Mouse (Mus musculus) liver, embryonic 14.5 days (tissue): ENCODE measurements at regions not wholly inside any gene's neighbourhood (a gene's known extent, or its start where the extent isn't known, plus 50 kb on each side); places are given as distances from the start of the nearest gene placed in this dataset.

Source experiments
- ATAC-seq: fragments of 200-750 bp; cut with Nextera tagmentation; 2 replicates; pipeline ENCODE4 v1.8.0; 2017; ENCODE audit warnings: moderate number of reproducible peaks, mild to moderate bottlenecking, moderate library complexity; ENCODE audit not compliant: insufficient read depth
- DNase-seq, 3 experiments: peaks; one replicate each; pipeline ENCODE4 v3.0.0-alpha.2; 2012 to 2013; ENCODE audit warnings: low read depth in 3 of 3, low spot score in 3 of 3
- H3K27ac ChIP-seq: fragments of 300-500 bp; sonication (generic); 2 replicates; pipeline ENCODE4 v1.5.1; 2014; ENCODE audit warnings: moderate library complexity, mild to moderate bottlenecking, control low read depth, inconsistent platforms
- H3K27me3 ChIP-seq: fragments of 300-500 bp; sonication (generic); 2 replicates; pipeline ENCODE4 v1.6.1; 2014; ENCODE audit warnings: mild to moderate bottlenecking, low read length, moderate library complexity; ENCODE audit not compliant: control insufficient read depth, insufficient read depth
- H3K36me3 ChIP-seq: fragments of 300-500 bp; sonication (generic); replicated peaks from 2 replicates; pipeline ENCODE4 v1.6.1; 2014; ENCODE audit warnings: low read depth; ENCODE audit not compliant: control insufficient read depth, insufficient read depth
- H3K4me1 ChIP-seq, 2 experiments: fragments of 200-500 bp in 1 of 2; fragments of 300-500 bp in 1 of 2; sonication (generic) in 1 of 2; replicated peaks; 2 replicates each; pipeline ENCODE4 v1.6.1; 2012 to 2014; ENCODE audit warnings: antibody characterized with exemption in 1 of 2, inconsistent platforms in 1 of 2, low read length in 1 of 2; ENCODE audit not compliant: control insufficient read depth in 2 of 2, insufficient read depth in 2 of 2
- H3K4me2 ChIP-seq: fragments of 300-500 bp; sonication (generic); 2 replicates; pipeline ENCODE4 v1.6.1; 2014; ENCODE audit warnings: low read depth, mild to moderate bottlenecking, control low read depth, moderate library complexity
- H3K4me3 ChIP-seq, 2 experiments: fragments of 200-500 bp in 1 of 2; fragments of 300-500 bp in 1 of 2; sonication (generic) in 1 of 2; 2 replicates each; pipeline ENCODE4 v1.5.1; 2012 to 2014; ENCODE audit warnings: low read depth in 2 of 2, low read length in 2 of 2, mild to moderate bottlenecking in 2 of 2, control low read depth in 1 of 2, inconsistent platforms in 1 of 2, moderate library complexity in 1 of 2; ENCODE audit not compliant: insufficient read depth in 1 of 2
- H3K9ac ChIP-seq: fragments of 300-500 bp; sonication (generic); replicated peaks from 2 replicates; pipeline ENCODE4 v1.6.1; 2014; ENCODE audit warnings: mild to moderate bottlenecking, control low read depth, moderate library complexity
- H3K9me3 ChIP-seq: fragments of 300-500 bp; sonication (generic); 2 replicates; pipeline ENCODE4 v1.6.1; 2016; ENCODE audit warnings: low read length, mixed read lengths; ENCODE audit not compliant: control insufficient read depth
- CTCF ChIP-seq: IDR thresholded peaks from 2 replicates; pipeline ENCODE4 v1.5.1; 2016; ENCODE audit warnings: antibody characterized with exemption, low read depth, control low read depth
- EP300 ChIP-seq: IDR thresholded peaks from 2 replicates; pipeline ENCODE4 v1.6.1; 2016; ENCODE audit warnings: antibody characterized with exemption, low read depth
- WGBS: fragments of 180-500 bp; shearing (Covaris S2); extraction: QIAGEN DNeasy Blood & Tissue Kit; methylation state at CpG from one replicate; pipeline ENCODE4 v1.1.7; 2014; ENCODE audit not compliant: insufficient replicate concordance; 5-methylcytosine and 5-hydroxymethylcytosine counted together

DNA sequence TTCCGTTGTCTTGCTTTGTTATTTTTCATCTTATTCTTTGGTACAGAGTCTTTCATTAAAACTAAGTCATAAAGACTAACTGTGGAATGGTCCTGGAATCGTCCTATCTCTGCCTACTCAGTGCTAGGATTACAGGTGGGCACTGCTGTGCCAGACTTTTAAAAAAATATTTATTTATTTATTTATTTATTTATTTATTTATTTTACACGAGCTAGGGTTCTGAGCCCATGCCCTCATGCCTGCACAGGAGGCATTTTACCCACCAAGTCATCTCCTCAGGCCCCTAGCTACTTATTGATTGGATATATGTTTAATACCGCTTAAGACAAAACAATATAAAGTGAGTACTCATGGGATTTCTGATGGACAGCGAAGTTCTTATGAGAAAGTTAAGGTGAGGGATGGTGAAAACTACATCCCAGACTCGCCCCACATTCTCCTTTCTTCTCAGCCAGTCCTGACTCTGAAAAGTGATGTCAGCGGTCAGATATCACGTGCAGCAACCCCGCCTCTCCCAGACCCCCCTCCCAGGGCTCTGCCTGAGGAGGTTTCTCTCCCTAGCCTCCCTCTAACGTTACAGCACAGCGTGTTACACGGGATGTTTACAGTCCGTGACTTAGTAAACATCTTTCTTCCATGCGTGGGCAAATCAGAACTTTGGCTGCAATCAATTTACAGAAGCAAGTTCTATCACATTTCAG lies 361.4 kb downstream of the En1 start:
- Histone ChIP-seq H3K4me1 (no peaks in the 10 kb centered on the region), H3K9me3 (no peaks in the 10 kb centered on the region), H3K4me2 (no peak overlapping the region), H3K4me3 (no peak overlapping the region), H3K27me3 (no peaks in the 10 kb centered on the region), H3K27ac (no peak overlapping the region), H3K9ac (no peak overlapping the region), H3K36me3 (no peaks in the 10 kb centered on the region)
- DNase-seq: no peak
- WGBS: 24% methylated on average over 14 of the region's 14 CpGs
- TF ChIP-seq EP300 (no peak), CTCF (no peak)
- ATAC-seq: no peak

GRCm38 (mm10) chr1:120964179-120964517 lies 361.9 kb downstream of the En1 start:
- TF ChIP-seq CTCF (no peak), EP300 (no peak)
- H3K9me3 ChIP-seq: no peaks in the 10 kb centered on the region
- DNase-seq (no peak), ATAC-seq (no peak)
- no peak overlapping the region for H3K4me3 ChIP-seq
- H3K4me1 ChIP-seq: no peaks in the 10 kb centered on the region
- H3K27ac ChIP-seq: no peak overlapping the region
- H3K9ac ChIP-seq: no peak overlapping the region
- no peaks in the 10 kb centered on the region for H3K27me3 ChIP-seq
- 59% methylated on average over 17 of the region's 17 CpGs for WGBS
- no peak overlapping the region for H3K4me2 ChIP-seq
- no peaks in the 10 kb centered on the region for H3K36me3 ChIP-seq

- 31% methylated on average over 3 of the region's 3 CpGs for WGBS
These were observed 363.9 kb downstream of the En1 start for GRCm38 (mm10) chr1:120966132-120966531.

GRCm38 (mm10) chr1:120974661-120975060 lies 357.7 kb downstream of the Insig2 start:
- no peak for TF ChIP-seq EP300
- no peak for TF ChIP-seq CTCF
- no peak overlapping the region for H3K9ac ChIP-seq
- no peak overlapping the region for H3K4me2 ChIP-seq
- no peaks in the 10 kb centered on the region for H3K36me3 ChIP-seq
- no peak for DNase-seq
- 37% methylated on average over 1 of the region's 1 CpGs for WGBS
- H3K4me1 ChIP-seq: no peaks in the 10 kb centered on the region
- H3K27ac ChIP-seq: no peak overlapping the region
- no peak overlapping the region for H3K4me3 ChIP-seq
- H3K9me3 ChIP-seq: no peaks in the 10 kb centered on the region
- no peak for ATAC-seq
- H3K27me3 ChIP-seq: no peaks in the 10 kb centered on the region

More at GRCm38 (mm10) chr1:120966132-120966531, 363.9 kb downstream of the En1 start:
- TF ChIP-seq EP300 (no peak), CTCF (no peak)
- no peak overlapping the region for H3K4me2 ChIP-seq
- ATAC-seq: no peak
- no peaks in the 10 kb centered on the region for H3K27me3 ChIP-seq
- H3K4me1 ChIP-seq: no peaks in the 10 kb centered on the region
- DNase-seq: no peak
- H3K36me3 ChIP-seq: no peaks in the 10 kb centered on the region
- H3K9me3 ChIP-seq: no peaks in the 10 kb centered on the region
- H3K9ac ChIP-seq: no peak overlapping the region
- H3K4me3 ChIP-seq: no peak overlapping the region
- H3K27ac ChIP-seq: no peak overlapping the region

GRCm38 (mm10) chr1:121004535-121004934 lies 327.9 kb downstream of the Insig2 start:
- Histone ChIP-seq H3K4me2 (no peak overlapping the region), H3K9ac (no peak overlapping the region), H3K27ac (no peak overlapping the region), H3K4me3 (no peak overlapping the region), H3K9me3 (no peaks in the 10 kb centered on the region), H3K36me3 (no peaks in the 10 kb centered on the region), H3K27me3 (no peaks in the 10 kb centered on the region), H3K4me1 (no peaks in the 10 kb centered on the region)
- DNase-seq (no peak), ATAC-seq (no peak)
- WGBS: 65% methylated on average over 7 of the region's 7 CpGs
- TF ChIP-seq EP300 (no peak), CTCF (no peak)
